Mouse (Mus musculus) heart, adult 2 months (tissue): ENCODE measurements at regions not wholly inside any gene's neighbourhood (a gene's known extent, or its start where the extent isn't known, plus 50 kb on each side); places are given as distances from the start of the nearest gene placed in this dataset.

Source experiments
- CTCF ChIP-seq: fragments of 200-600 bp; IDR thresholded peaks from 2 replicates; pipeline ENCODE4 v1.8.1; 2022; ENCODE audit warnings: antibody characterized with exemption, mild to moderate bottlenecking, moderate library complexity
- EP300 ChIP-seq: fragments of 200-500 bp; IDR thresholded peaks from 2 replicates; pipeline ENCODE4 v1.6.1; 2011; ENCODE audit warnings: low read depth, low read length, control low read depth; ENCODE audit not compliant: insufficient read depth
- POLR2A ChIP-seq: fragments of 200-500 bp; IDR thresholded peaks from 2 replicates; pipeline ENCODE4 v1.6.1; 2011; ENCODE audit warnings: mild to moderate bottlenecking, low read depth, low read length, control low read depth; ENCODE audit not compliant: insufficient read depth

DNA sequence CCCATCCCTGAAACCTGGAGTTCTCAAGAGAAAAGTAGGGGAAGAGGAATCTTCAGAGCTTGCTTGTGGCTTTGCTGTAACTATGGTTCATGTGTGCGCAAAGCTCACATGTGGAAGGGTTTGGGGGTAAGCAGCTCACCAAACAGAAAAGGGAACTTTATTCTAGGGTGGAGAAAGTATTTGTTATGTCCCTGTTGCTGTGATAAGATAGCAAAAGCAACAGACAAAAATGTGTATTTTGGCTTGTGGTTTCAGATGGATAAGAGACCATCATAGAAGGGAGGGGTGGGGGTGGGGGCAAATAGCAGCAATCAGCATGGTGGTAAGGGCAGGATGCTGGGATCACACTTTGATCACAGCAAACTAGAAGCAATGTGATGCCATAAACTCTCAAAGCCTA, 601.3 kb upstream of the Fam160b2 start:
- no peak for TF ChIP-seq EP300
- no peak for TF ChIP-seq POLR2A
- TF ChIP-seq CTCF = no peak
